Mouse (Mus musculus) adrenal gland, adult (tissue): ENCODE measurements around the gene Tmem63c.
A peak's percentile ranks its signal among the peaks of the same experiment; 100 is the strongest.

Source experiments
- DNase-seq, 2 experiments: peaks; one replicate each; pipeline ENCODE4 v3.0.0; 2022 to 2023; ENCODE audit warnings: low spot score in 1 of 2; ENCODE audit not compliant: inconsistent age in 2 of 2

The Tmem63c gene

GRCm38 (mm10) chr12:87021040-87021439 is at the start of gene Tmem63c:
Gene Tmem63c (plus strand): TSS chr12:87021340.
- DNase-seq, result no peak

DNA sequence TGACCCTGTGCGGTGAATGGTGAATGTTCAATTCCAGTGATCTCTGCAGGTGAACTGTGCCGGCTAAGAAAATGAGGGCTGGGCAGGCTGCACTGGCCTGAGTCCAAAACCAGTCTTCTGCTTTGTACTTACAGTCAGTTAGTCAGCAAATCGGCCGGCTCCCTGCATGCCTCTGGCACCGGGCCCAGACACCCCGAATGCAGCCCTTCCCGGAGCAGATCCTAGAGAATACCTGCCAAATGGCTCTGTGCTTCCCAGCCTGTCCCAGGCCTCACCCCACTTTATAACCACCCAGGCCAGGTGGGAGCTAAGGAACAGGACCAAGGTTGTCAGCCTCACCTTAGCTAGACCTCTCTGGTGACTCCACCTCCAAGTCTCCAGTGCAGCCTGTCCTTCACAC is 47.9 kb upstream of the Tmem63c start:
- DNase-seq, result peak; percentile 83 to 87

GRCm38 (mm10) chr12:86973706-86974105 is 47.4 kb upstream of the Tmem63c start:
- DNase-seq, result no peak

GRCm38 (mm10) chr12:86974387-86975288 is 46.5 kb upstream of the Tmem63c start:
- peak; percentile 61 to 86 for DNase-seq

DNA sequence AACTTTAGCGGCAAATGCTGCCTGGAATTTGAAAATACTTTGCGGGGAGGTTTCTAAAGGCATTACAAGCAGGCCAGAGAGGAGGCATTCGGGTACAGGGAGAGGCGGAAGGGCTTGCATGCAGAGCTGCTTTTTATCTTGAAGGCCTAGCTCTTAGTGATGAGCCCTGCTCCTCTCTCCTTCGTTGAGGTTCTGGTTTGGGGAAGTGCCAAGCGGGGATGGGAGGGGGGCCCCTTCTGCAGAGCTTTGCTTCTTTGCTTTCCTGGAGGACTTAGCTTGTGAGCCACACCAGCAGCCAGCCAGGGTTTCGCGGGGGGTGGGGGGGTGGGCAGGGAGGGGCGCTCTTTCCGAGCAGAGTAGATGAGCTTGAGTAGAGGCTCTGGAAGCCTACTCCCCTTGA is 45.4 kb upstream of the Tmem63c start:
- no peak for DNase-seq

DNA sequence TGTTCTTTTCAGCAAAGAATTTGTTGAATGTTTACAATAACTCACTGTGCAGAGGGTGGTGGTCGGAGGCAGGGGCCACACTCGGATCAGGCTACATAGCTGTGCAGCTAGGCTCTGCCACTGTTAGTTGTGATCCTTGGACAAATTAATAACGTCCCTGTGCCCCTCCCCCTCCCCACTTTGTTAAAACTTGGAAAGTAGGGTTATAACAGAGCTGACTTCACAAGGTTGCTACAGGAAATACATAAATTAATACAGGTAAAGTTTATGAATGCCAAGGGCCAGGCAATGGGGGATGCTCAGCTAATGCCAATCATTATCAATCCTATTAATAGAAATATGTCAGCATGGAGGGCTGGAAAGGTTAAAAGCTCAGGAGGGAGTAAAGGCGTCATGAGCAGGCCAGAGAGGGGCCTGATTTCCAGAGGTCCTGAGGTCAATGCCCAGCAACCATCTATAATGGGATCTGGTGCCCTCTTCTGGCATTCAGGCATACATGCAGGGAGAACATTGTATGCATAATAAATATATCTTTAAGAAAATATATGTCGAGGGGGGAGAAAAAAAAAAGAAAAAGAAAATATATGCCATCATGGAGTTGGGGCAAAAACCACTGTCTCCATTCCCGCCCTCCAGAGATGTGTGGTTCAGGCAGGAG is 44.5 kb upstream of the Tmem63c start:
- no peak for DNase-seq

DNA sequence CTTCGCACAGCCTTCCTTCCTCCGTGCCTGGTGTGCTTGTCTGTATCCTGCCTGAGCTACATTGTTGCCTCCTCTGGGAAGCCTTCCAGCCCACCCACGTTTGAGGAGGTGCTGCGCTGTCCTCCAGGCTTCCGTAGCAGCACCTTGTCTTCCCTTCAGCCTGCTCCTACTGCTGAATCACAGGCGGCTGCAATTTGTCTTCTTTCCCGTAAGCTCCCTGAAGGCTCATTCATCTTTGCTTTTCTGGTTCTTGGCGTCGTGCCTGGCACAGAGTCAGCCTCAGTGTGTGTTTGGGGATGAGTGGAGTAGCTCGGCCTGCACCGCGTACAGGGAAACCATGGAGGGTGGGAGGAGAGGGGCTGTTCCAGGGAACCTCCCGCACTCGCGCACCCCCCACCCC is 43.3 kb upstream of the Tmem63c start:
- peak; percentile 86 to 92 for DNase-seq

GRCm38 (mm10) chr12:86981180-86981579 is 40.0 kb upstream of the Tmem63c start:
- DNase-seq, result no peak

DNA sequence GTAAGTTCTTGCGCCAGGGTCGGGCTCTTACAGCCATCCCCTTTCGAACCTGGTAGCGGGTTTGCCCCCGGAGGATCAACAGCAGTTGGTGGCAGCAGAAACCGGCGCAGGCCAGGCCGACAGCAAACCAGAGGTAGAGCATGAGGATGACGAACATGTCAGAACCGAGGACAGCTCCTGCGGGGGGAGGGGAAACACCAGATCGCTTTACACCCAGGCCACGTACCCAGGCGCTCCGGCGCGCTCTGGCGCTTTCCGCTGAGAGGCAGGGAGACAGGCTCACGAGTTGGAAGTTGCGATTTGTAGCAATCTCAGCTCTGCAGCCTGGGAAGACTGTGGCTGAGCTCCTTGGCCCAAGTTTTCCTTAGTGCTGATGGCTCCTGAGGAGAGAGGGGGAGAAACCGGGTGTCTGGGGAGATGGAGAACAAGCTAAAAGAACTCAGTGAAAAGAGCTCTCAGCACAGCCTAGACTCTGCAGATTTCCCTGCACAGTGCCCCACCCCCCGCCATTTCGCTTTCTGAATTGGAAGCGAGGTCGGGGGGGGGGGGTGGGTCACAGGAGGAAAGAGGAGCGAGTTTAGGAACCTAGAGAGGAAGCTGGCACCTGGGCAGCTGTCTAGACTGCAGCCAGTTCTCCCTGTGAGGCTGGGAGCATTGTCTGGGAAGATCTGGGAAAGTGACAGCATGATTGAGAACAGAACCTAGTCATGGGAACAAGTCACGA is 37.5 kb upstream of the Tmem63c start:
- DNase-seq, result peak; percentile 65 to 85

DNA sequence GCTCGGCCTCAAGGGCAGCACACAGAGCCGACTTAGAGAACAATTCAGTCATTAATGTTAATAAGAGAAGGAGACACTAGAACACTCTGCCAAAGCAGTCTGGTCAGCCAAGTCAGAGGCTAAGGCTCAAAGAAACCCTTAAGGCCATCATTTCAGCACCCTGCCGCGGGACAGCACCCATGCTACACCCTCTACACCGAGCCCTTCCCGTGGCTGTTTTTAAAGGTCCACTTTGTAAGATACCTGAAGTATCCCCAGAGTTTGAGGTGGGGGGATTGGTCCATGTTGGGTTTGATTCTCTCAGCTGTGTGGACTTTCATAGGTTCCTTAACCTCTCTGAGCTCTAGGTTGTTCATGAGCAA is 37.0 kb upstream of the Tmem63c start:
- DNase-seq, result peak; percentile 45 to 78

GRCm38 (mm10) chr12:86986562-86986961 is 34.6 kb upstream of the Tmem63c start:
- no peak for DNase-seq

- DNase-seq, result no peak
Observed at GRCm38 (mm10) chr12:86988227-86988626, 32.9 kb upstream of the Tmem63c start.

DNA sequence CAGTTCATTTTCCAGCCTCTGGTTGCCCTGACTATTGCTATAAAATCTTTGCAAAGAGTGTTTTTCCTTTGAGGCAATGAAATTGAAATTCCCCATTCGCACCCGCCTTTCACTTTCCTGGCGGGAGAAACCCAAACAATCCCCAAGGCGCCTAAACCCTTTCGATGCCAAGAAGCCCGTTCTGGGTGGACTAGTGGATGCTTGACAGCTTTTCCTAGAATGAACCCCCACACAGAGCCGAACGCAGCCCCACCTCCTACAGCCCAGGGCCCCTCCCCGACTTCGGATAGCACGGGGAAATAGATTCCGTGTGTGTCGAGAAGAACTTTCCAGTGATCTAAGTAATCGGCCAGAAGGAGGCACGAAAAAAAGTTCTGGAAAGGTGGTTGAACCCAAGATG is 31.8 kb upstream of the Tmem63c start:
- DNase-seq, result no peak

- peak in 1 of 2 experiments; percentile 67 for DNase-seq
Observed at GRCm38 (mm10) chr12:86989890-86990754, 31.0 kb upstream of the Tmem63c start, which contains the start of gene Zdhhc22. Gene Zdhhc22 (minus strand): TSS chr12:86990430.

- no peak for DNase-seq
Observed at GRCm38 (mm10) chr12:86990755-86991110, 30.4 kb upstream of the Tmem63c start.

DNA sequence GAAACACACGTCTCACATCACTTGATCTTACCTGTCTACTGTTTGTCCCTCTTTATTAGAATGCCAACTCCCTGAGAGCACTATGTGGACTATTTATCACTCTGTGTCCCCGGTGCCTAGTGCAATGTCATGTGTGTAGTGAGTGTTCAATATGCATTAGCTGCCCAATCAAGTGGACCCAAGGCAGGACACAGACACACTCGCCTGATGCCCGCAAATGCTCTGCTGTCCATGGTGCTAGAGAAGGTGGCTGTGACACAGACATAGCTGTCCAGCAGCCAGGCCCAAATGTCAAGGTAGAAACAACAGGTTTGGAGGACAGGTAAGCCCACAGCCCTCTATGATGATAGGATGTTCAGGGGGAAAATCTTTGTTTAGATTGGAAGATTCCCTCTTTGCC is 27.0 kb upstream of the Tmem63c start:
- DNase-seq, result no peak

DNA sequence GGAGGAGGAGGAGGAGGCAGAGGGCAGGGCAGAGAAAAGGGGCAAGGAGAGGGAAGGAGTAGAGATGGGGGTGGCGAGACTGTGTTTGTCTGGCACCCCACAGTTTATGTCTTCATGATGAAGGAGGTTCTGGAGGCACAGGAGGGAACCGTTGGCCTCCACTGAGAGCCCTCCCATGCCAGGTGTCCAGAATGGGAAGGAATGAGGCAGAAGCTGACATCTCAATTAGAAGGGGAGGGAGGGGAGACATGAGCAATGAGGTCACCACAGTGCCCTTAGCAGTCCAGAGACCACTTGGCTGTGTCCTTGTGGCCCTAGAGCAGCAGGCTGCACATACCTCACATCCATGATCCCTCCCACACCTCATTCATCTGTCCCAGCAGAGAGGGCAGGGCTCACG is 26.4 kb upstream of the Tmem63c start:
- DNase-seq, result no peak

- DNase-seq, result no peak
Observed at GRCm38 (mm10) chr12:86995931-86996330, 25.2 kb upstream of the Tmem63c start.

DNA sequence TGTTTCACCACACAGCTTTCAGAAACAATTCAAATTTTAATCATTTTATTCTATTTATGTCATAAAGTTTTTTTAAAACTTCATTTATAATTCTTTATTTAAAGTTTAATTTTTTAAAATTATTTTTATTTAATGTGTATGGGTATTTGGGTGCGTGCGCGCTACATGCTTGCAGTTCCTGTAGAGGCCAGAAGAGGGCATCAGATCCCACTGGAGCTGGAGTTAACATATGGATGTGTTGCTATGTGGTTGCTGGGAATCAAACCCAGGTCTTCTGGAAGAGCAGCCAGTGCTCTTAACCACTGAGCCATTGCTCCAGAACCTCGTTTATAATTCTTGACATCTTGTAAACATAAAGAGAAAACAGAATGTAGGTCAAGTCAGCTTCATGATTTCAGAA is 22.4 kb upstream of the Tmem63c start:
- no peak for DNase-seq

- no peak for DNase-seq
Observed at GRCm38 (mm10) chr12:86999283-86999820, 21.8 kb upstream of the Tmem63c start.
